ENCODE assay signal across 9 mouse cellular contexts in the genomic region with DNA sequence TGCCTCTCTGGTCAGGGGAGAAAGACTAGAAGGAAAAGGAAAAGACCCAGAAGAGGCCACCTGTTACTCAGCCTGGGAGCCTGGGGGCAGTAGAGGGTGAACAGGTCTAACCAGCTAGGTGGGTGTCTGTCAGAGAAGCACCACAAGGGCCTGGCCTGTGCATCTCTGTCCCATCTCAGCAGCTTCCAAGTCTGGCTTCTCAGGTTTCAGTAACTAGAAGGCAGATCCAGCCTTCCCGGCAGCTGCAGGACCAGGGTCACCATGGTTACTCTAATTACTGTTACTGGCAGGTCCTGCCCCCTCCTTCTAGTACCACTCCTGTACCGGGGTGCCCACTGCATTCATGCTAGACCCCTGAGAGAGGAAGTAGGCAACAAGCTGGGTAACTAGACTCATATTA. TPM values are rescaled to one million over a fixed set of nuclear protein-coding genes. Genes with fewer than 3 reads are reported as not detected.
DNase-seq lines count a peak whose midpoint lies in the region; ATAC-seq lines count a peak whose summit lies in the region.
"Had no signal": no experiment of that assay in that cellular context is flagged by ENCODE, and none has a peak within 500 bp of the region (broad histone marks: within the 10 kb centered on the region; RNA-seq: fewer than 3 reads in every experiment).

No protein-coding gene starts in this region.

- WGBS in limb, embryonic 11.5 days, result 0% methylated on average over 2 of the region's 2 CpGs

- intact Hi-C loops in gastrocnemius, postnatal 14 days (cut with DNase I; ENCODE audit: low total_unique reads), result no loop called here

- ATAC-seq in limb, embryonic 11.5 days (ENCODE audit: insufficient number of reproducible peaks, low FRiP score, low TSS enrichment, low read depth), result peak; percentile 67; the same call in 1 of the 2 replicates
- no peak for ATAC-seq in activated CD4-positive, CD25-positive, alpha-beta regulatory T cell, adult 4 months

- no peak overlapping the region for H3K4me3 ChIP-seq in limb, embryonic 11.5 days (ENCODE audit: low read depth, low read length)
- H3K4me3 ChIP-seq: stomach, embryonic 15.5 days had no signal

- H3K4me1 ChIP-seq in limb, embryonic 11.5 days (ENCODE audit: control insufficient read depth, insufficient read depth, low read length), result peaks cover 13% of the 10 kb centered on the region

- peak overlapping the region; percentile 55; the same call in 1 of the 2 replicates for H3K27ac ChIP-seq in limb, embryonic 11.5 days (replicated peaks; ENCODE audit: low read depth, low read length)

- peak; percentile 23 for DNase-seq in gastrocnemius, postnatal 14 days
- DNase-seq in gastrocnemius, adult 18-20 months (ENCODE audit: low spot score), result no peak
- DNase-seq in 3T3-L1 (ENCODE audit: low read depth, low spot score), result peak; percentile 47
- peak; percentile 14 for DNase-seq in embryo, embryonic 11.5 days (ENCODE audit: low read depth, low spot score)
- peak; percentile 52 for DNase-seq in limb, embryonic 11.5 days (ENCODE audit: low spot score)
- no peak for DNase-seq in right cerebral cortex, postnatal 36 days (ENCODE audit: low spot score in 2 of 2)
- no peak for DNase-seq in ovary, postnatal 10 days (ENCODE audit: low spot score)

- no peaks in the 10 kb centered on the region for H3K9me3 ChIP-seq in limb, embryonic 11.5 days (ENCODE audit: control insufficient read depth, low read length)
- H3K9me3 ChIP-seq: stomach, embryonic 15.5 days had no signal

- H3K27me3 ChIP-seq in limb, embryonic 11.5 days (ENCODE audit: control insufficient read depth, insufficient read depth, low read length), result no peaks in the 10 kb centered on the region
- H3K27me3 ChIP-seq: stomach, embryonic 15.5 days had no signal

- peak overlapping the region; percentile 24; the same call in 1 of the 2 replicates for H3K9ac ChIP-seq in limb, embryonic 11.5 days (ENCODE audit: low read length)
- H3K9ac ChIP-seq: stomach, embryonic 15.5 days had no signal

- no peak overlapping the region for H3K4me2 ChIP-seq in limb, embryonic 11.5 days (ENCODE audit: low read depth, severe bottlenecking)
- H3K4me2 ChIP-seq: stomach, embryonic 15.5 days had no signal

- H3K36me3 ChIP-seq in limb, embryonic 11.5 days (ENCODE audit: control insufficient read depth, insufficient read depth, low read length), result peaks cover 34% of the 10 kb centered on the region

RNA-seq across cellular contexts. Expression of a gene that starts 15.8 kb away (rescaled TPM):
- total RNA-seq in gastrocnemius, postnatal 14 days (2021), result 10 to 100 TPM; 11.6 to 12.8 TPM
- 1 to 10 TPM; 6.0 to 6.7 TPM for total RNA-seq in gastrocnemius, adult 18-20 months (2021)
- 95.7 and 95.8 TPM in 2 replicates for polyA plus RNA-seq in limb, embryonic 11.5 days (2014; fragmentation: Nextera tagmentation; extraction: Ambion mirVana)
- polyA plus RNA-seq in activated CD4-positive, CD25-positive, alpha-beta regulatory T cell, adult 4 months (2017; shearing (Covaris generic)), result 10 to 100 TPM; 51.2 to 52.7 TPM

RNA-seq across cellular contexts. Expression of a gene that starts 32.7 kb away (rescaled TPM):
- total RNA-seq in gastrocnemius, postnatal 14 days (2021), result 1 to 10 TPM; 4.5 to 7.8 TPM
- 1 to 10 TPM in 1 of 2 experiments, under 1 TPM in 1; 0.68 to 1.9 TPM for total RNA-seq in gastrocnemius, adult 18-20 months (2021)
- 46.5 and 52.8 TPM in 2 replicates for polyA plus RNA-seq in limb, embryonic 11.5 days (2014; fragmentation: Nextera tagmentation; extraction: Ambion mirVana)
- polyA plus RNA-seq in activated CD4-positive, CD25-positive, alpha-beta regulatory T cell, adult 4 months (2017; shearing (Covaris generic)), result 1 to 10 TPM; 3.2 to 5.0 TPM

RNA-seq across cellular contexts. Expression of a gene that starts 45.5 kb away (rescaled TPM):
- total RNA-seq in gastrocnemius, postnatal 14 days (2021), result 100 to 1,000 TPM; 105 to 114 TPM
- total RNA-seq in gastrocnemius, adult 18-20 months (2021), result 100 to 1,000 TPM in 1 of 2 experiments, 10 to 100 TPM in 1; 98.6 to 100 TPM
- 377 and 383 TPM in 2 replicates for polyA plus RNA-seq in limb, embryonic 11.5 days (2014; fragmentation: Nextera tagmentation; extraction: Ambion mirVana)
- polyA plus RNA-seq in activated CD4-positive, CD25-positive, alpha-beta regulatory T cell, adult 4 months (2017; shearing (Covaris generic)), result 100 to 1,000 TPM; 190 to 235 TPM

RNA-seq across cellular contexts. Expression of a gene that starts 55.9 kb away (rescaled TPM):
- 10 to 100 TPM in 1 of 2 experiments, 1 to 10 TPM in 1; 9.7 to 11.9 TPM for total RNA-seq in gastrocnemius, postnatal 14 days (2021)
- 1 to 10 TPM; 6.6 to 6.9 TPM for total RNA-seq in gastrocnemius, adult 18-20 months (2021)
- polyA plus RNA-seq in limb, embryonic 11.5 days (2014; fragmentation: Nextera tagmentation; extraction: Ambion mirVana), result 83.9 and 87.3 TPM in 2 replicates
- polyA plus RNA-seq in activated CD4-positive, CD25-positive, alpha-beta regulatory T cell, adult 4 months (2017; shearing (Covaris generic)), result 10 to 100 TPM; 22.9 to 30.1 TPM

RNA-seq across cellular contexts. Expression of a gene that starts 58.6 kb away (rescaled TPM):
- total RNA-seq in gastrocnemius, postnatal 14 days (2021), result 10 to 100 TPM; 50.8 to 54.9 TPM
- 10 to 100 TPM; 57.9 to 58.8 TPM for total RNA-seq in gastrocnemius, adult 18-20 months (2021)
- 163 and 169 TPM in 2 replicates for polyA plus RNA-seq in limb, embryonic 11.5 days (2014; fragmentation: Nextera tagmentation; extraction: Ambion mirVana)
- polyA plus RNA-seq in activated CD4-positive, CD25-positive, alpha-beta regulatory T cell, adult 4 months (2017; shearing (Covaris generic)), result 100 to 1,000 TPM; 100 to 103 TPM

Comparison
In these comparisons a context has a peak if more than half of its experiments do, and no peak if none do; other contexts are left out.
1. DNase-seq: peak in gastrocnemius, postnatal 14 days (single experiment), 3T3-L1 (single experiment), embryo, embryonic 11.5 days (single experiment) and limb, embryonic 11.5 days (single experiment); none in gastrocnemius, adult 18-20 months (single experiment), right cerebral cortex, postnatal 36 days (0 of 2) and ovary, postnatal 10 days (single experiment).